Mouse (Mus musculus) heart, embryonic 15.5 days (tissue): Measurements from ENCODE around the gene Adam8. TPM values are rescaled to one million over a fixed set of nuclear protein-coding genes. Genes with fewer than 3 reads are reported as not detected.

Experiments
- ATAC-seq: fragments of 200-750 bp; cut with Nextera tagmentation; replicated peaks from 2 replicates; pipeline ENCODE4 v1.8.0; 2017; ENCODE audit warnings: low read depth, moderate TSS enrichment; ENCODE audit not compliant: insufficient number of reproducible peaks, insufficient read depth, low FRiP score
- H3K27ac ChIP-seq: fragments of 300-500 bp; sonication (generic); 2 replicates; pipeline ENCODE4 v1.5.1; 2015; ENCODE audit warnings: mild to moderate bottlenecking, inconsistent platforms
- H3K27me3 ChIP-seq: fragments of 300-500 bp; sonication (generic); 2 replicates; pipeline ENCODE4 v1.6.1; 2015; ENCODE audit warnings: inconsistent platforms
- H3K36me3 ChIP-seq: fragments of 300-500 bp; sonication (generic); 2 replicates; pipeline ENCODE4 v1.6.1; 2015; ENCODE audit warnings: mild to moderate bottlenecking, inconsistent platforms
- H3K4me1 ChIP-seq: fragments of 300-500 bp; sonication (generic); replicated peaks from 2 replicates; pipeline ENCODE4 v1.6.1; 2015; ENCODE audit warnings: inconsistent platforms
- H3K4me2 ChIP-seq: fragments of 300-500 bp; sonication (generic); 2 replicates; pipeline ENCODE4 v1.6.1; 2015; ENCODE audit warnings: inconsistent platforms, mild to moderate bottlenecking, moderate library complexity
- H3K4me3 ChIP-seq: fragments of 300-500 bp; sonication (generic); 2 replicates; pipeline ENCODE4 v1.5.1; 2015; ENCODE audit warnings: mild to moderate bottlenecking, inconsistent platforms
- H3K9ac ChIP-seq: fragments of 300-500 bp; sonication (generic); 2 replicates; pipeline ENCODE4 v1.6.1; 2015; ENCODE audit warnings: mild to moderate bottlenecking, inconsistent platforms
- H3K9me3 ChIP-seq: fragments of 300-500 bp; sonication (generic); replicated peaks from 2 replicates; pipeline ENCODE4 v1.6.1; 2016; ENCODE audit warnings: inconsistent platforms
- WGBS: fragments of 180-500 bp; shearing (Covaris S2); methylation state at CpG from one replicate; pipeline ENCODE4 v1.1.7; 2015; ENCODE audit warnings: mixed read lengths; 5-methylcytosine and 5-hydroxymethylcytosine counted together
- polyA plus RNA-seq: library from polyadenylated mRNA; unstranded; fragments of >200 nt; fragmentation: Nextera tagmentation; extraction: Ambion mirVana; gene quantifications from 2 replicates; pipeline ENCODE4 v1.2.1, GENCODE M21; 2015

Adam8 gene
- polyA plus RNA-seq, 1 experiment from 2014 or later, result 1.3 TPM

DNA sequence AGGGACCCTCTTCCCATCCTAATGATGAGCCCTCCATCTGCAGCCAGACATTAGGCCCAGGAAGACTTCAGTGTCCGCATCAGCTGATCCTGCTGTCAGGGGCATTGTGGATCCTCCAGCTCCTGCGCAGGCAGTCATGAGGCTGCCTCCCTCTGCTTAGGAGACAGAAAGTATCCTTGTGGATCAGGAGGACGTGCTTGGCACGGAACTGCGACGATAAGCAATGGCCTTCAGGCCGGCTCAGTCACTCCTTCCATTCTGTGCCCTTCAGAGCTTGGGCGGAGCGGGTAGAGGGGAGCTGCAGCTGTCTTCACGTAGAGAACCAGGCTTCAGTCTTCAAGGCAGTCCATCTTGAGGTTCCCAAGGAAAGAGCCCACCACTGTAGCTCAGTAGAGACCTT lies 31.2 kb downstream of the Adam8 start:
- Histone ChIP-seq H3K36me3 (no peaks in the 10 kb centered on the region), H3K4me3 (no peak overlapping the region), H3K4me2 (no peak overlapping the region), H3K27me3 (peaks cover 23% of the 10 kb centered on the region), H3K4me1 (peaks cover 9% of the 10 kb centered on the region), H3K9me3 (no peaks in the 10 kb centered on the region), H3K27ac (no peak overlapping the region), H3K9ac (no peak overlapping the region)
- ATAC-seq, result no peak
- WGBS, result 75% methylated on average over 10 of the region's 10 CpGs

DNA sequence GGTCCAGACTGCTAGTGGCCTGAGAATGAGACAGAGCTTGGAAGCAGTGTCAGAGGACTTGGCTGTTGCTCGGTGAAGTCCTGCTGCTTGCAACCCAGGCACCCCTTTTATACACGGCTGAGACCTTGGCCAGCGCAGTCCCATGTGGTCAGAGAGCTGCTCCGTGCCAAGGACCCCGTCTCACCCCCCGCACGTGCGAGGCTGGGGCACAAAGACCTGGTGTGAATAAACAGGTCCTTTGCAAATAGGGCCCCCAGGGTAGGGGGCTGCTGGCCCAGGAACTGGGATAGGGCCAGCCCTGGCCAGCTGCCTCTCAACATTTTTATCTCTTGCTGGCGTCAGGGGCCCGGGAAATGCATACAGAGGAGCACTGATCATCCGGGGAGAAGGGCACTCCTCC lies 34.4 kb downstream of the Adam8 start:
- peak; percentile 41; the same call in 1 of the 2 replicates for ATAC-seq

DNA sequence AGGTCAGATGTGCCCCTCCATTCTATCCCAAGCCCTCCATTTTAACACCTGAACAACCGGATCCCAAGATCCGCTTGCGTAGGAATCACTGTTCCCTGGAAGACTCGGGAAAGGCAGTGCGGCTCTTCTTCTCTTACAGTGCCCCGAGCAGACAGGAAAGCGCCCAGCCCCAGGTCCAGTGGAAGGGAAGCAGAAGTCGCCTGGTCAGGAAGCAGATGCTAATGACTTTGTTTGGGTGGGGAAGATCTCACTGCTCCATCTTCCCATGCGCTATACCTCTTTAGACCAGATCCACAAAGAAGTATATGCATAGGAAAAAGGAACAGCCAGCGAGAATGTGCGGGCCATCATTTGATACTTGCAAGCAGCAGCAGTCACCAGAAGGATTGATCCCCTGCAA lies 34.9 kb downstream of the Adam8 start:
- peaks cover 9% of the 10 kb centered on the region for H3K4me1 ChIP-seq
- no peak overlapping the region for H3K4me3 ChIP-seq
- no peak overlapping the region for H3K27ac ChIP-seq
- H3K9ac ChIP-seq, result no peak overlapping the region
- H3K4me2 ChIP-seq, result no peak overlapping the region
- WGBS, result 40% methylated on average over 11 of the region's 11 CpGs
- no peak for ATAC-seq
- peaks cover 34% of the 10 kb centered on the region for H3K27me3 ChIP-seq
- H3K36me3 ChIP-seq, result no peaks in the 10 kb centered on the region
- H3K9me3 ChIP-seq, result no peaks in the 10 kb centered on the region

More for the DNA sequence above, 34.4 kb downstream of the Adam8 start:
- Histone ChIP-seq H3K27ac (no peak overlapping the region), H3K27me3 (peaks cover 34% of the 10 kb centered on the region), H3K36me3 (no peaks in the 10 kb centered on the region), H3K9me3 (no peaks in the 10 kb centered on the region), H3K4me2 (no peak overlapping the region), H3K4me1 (peaks cover 9% of the 10 kb centered on the region), H3K9ac (no peak overlapping the region), H3K4me3 (no peak overlapping the region)
- 19% methylated on average over 11 of the region's 11 CpGs for WGBS

DNA sequence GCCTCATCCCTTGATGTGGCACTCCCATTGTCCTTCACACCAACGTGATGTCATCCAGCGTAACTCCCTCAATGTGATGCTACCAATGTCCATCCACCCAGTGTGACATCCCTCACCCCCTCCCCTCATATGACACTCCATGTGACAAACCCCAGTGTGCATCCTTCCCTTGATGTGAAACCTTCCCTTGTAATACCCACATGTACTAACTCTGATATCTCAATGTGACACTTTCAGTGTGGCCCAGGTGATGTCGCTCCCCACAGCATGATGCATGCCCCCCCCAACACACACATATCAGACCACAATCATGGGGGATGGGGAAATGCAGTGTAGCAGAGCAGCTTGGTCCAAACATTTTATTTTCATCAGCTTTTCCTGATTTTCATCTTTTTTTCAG lies 35.7 kb downstream of the Adam8 start:
- H3K9me3 ChIP-seq, result no peaks in the 10 kb centered on the region
- 65% methylated on average over 3 of the region's 3 CpGs for WGBS
- peaks cover 9% of the 10 kb centered on the region for H3K4me1 ChIP-seq
- H3K9ac ChIP-seq, result no peak overlapping the region
- no peaks in the 10 kb centered on the region for H3K36me3 ChIP-seq
- no peak overlapping the region for H3K4me3 ChIP-seq
- ATAC-seq, result no peak
- no peak overlapping the region for H3K4me2 ChIP-seq
- no peak overlapping the region for H3K27ac ChIP-seq
- peaks cover 34% of the 10 kb centered on the region for H3K27me3 ChIP-seq

DNA sequence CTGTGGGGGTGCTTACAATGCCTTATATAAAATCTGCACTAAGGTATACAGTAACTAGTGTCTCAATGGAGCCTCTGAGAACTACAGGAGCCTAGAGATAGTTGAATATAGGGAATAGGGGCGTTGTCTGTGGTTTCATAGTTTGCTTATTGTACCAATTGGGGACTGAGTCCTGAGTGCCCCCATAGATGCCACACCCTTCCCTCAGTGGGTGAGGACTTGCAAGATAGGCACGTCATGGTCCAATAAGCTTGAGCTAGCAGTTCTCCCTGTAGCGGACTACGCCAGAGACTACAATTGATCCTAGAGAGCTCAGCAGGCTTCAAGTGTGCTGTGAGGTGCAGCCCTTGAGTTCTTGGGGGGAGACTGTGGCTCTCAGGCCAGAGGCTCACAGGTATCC lies 36.9 kb downstream of the Adam8 start:
- no peak overlapping the region for H3K4me3 ChIP-seq
- H3K9ac ChIP-seq, result no peak overlapping the region
- no peak for ATAC-seq
- H3K9me3 ChIP-seq, result no peaks in the 10 kb centered on the region
- WGBS, result 92% methylated on average over 4 of the region's 4 CpGs
- no peak overlapping the region for H3K27ac ChIP-seq
- no peaks in the 10 kb centered on the region for H3K36me3 ChIP-seq
- peaks cover 30% of the 10 kb centered on the region for H3K27me3 ChIP-seq
- no peak overlapping the region for H3K4me2 ChIP-seq
- H3K4me1 ChIP-seq, result peaks cover 9% of the 10 kb centered on the region

DNA sequence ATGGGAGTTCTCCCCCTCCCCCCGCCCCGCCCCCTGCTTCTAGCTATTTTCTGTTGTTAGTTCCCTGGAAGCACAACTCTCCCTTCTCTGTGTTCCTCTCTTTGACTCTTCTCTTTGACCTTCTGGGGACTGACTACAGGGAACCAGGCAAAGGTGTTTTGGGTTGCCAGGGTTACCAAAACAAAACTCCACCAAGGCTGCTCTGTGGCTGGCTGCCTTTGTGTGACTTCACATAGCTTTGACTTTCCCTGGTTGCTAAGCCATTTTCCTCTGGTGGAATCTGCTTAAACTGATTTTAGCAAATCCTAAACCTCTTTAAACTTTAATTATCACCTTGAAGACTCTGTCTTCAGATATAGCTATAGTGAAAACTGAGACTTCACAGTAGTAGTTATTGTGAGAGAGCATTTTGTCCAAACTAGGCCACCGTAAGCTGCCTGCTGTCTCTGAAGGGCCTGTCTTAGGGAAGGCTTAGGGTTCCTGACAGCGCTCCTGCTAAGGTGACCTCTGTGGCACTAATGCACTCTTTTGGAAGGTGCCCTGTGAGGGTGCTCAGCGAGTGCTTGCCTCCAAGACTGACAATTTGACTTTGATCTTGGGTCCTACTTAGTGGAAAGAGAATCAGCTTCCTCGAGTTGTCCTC lies 40.2 kb downstream of the Adam8 start:
- H3K27ac ChIP-seq, result no peak overlapping the region
- WGBS, result 63% methylated on average over 6 of the region's 6 CpGs
- peaks cover 3% of the 10 kb centered on the region for H3K4me1 ChIP-seq
- H3K9ac ChIP-seq, result no peak overlapping the region
- H3K9me3 ChIP-seq, result no peaks in the 10 kb centered on the region
- no peak overlapping the region for H3K4me2 ChIP-seq
- ATAC-seq, result no peak
- H3K36me3 ChIP-seq, result no peaks in the 10 kb centered on the region
- H3K4me3 ChIP-seq, result no peak overlapping the region
- peaks cover 42% of the 10 kb centered on the region for H3K27me3 ChIP-seq

DNA sequence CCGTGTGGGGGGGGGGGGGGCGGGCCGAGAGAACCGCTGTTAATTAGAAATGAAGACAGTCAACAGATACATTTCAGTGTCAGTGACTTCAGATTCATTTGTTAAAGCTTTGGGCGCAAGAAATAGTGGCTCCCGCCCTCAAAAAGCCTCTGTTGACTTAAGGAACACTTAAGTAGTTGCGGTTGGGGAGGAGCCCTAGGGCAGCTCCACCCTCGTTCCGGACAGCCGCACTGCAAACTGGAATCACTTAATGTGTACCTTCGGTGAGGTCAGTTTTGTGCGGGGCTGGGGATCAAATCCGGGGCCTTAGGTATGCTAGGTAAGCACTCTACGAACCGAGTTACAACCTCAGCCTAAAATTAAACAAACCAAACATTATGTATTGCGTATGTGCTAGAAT lies 41.3 kb downstream of the Adam8 start:
- Histone ChIP-seq H3K4me2 (peak overlapping the region; percentile 90), H3K27ac (peak overlapping the region; percentile 68), H3K9me3 (no peaks in the 10 kb centered on the region), H3K4me3 (peak overlapping the region; percentile 61), H3K9ac (peak overlapping the region; percentile 57), H3K36me3 (no peaks in the 10 kb centered on the region), H3K27me3 (peaks cover 41% of the 10 kb centered on the region), H3K4me1 (peaks cover 3% of the 10 kb centered on the region)
- no peak for ATAC-seq
- WGBS, result 4% methylated on average over 16 of the region's 16 CpGs

DNA sequence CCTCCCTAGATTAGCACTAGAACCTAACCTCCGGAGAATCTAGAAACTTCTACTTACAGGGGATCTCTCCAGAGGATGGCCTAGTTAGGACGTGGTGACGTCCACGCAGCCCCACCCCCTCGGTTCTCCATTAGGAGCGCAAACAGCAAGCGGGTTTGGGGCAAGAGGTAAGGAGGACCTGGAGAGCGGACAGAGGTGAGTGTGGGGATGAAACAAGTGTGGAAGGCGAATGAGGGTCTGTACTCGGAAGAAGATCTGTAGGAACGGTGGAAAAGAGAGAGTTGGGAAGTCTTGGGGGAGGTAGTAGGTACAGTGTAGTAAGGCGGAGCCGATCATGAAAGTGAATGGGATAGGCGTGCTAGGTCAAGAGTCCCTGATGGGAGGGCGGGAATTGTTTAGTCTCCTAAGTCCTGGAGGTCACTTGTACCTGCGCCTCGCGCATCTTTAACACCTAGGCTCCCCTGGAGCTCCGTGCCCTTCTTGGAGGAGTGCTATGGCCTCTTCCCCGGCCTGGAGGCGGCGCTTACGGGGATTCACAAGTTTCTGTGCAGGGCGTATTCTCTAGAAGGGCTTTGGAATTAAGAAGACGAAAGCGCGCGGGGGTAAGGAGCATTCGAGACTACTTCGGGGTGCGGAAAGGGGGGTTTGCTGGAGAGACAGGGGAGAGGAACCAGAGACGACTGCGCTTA lies 41.9 kb downstream of the Adam8 start:
- peak overlapping the region; percentile 68 for H3K27ac ChIP-seq
- 0% methylated on average over 33 of the region's 33 CpGs for WGBS
- peaks cover 3% of the 10 kb centered on the region for H3K4me1 ChIP-seq
- peak overlapping the region; percentile 90 for H3K4me2 ChIP-seq
- H3K9ac ChIP-seq, result peak overlapping the region; percentile 57
- H3K4me3 ChIP-seq, result peak overlapping the region; percentile 61
- no peaks in the 10 kb centered on the region for H3K9me3 ChIP-seq
- peak; percentile 68 for ATAC-seq
- H3K27me3 ChIP-seq, result peaks cover 41% of the 10 kb centered on the region
- H3K36me3 ChIP-seq, result no peaks in the 10 kb centered on the region

DNA sequence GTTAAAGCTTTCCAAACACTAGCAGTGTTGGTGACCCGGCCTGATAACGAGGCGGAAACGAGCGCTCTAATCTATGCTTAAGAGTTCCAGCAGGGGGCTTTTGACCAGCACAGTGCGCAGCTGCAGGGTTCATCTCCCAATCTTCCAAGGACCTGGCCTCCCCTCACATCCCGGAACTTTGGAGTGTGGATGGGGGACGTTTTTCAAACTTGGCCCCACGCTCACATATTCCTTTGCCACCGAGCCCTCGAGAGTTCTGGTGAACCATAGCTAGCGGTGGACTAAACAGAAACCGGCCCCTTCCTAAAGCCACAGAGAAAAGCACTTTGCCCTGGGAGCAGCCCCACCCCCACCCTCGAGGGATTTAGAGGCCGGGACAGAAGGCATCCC lies 42.5 kb downstream of the Adam8 start:
- Histone ChIP-seq H3K27me3 (peaks cover 42% of the 10 kb centered on the region), H3K4me1 (peaks cover 3% of the 10 kb centered on the region), H3K4me3 (peak overlapping the region; percentile 61), H3K9me3 (no peaks in the 10 kb centered on the region), H3K9ac (peak overlapping the region; percentile 57), H3K4me2 (peak overlapping the region; percentile 90), H3K36me3 (no peaks in the 10 kb centered on the region), H3K27ac (peak overlapping the region; percentile 68; the same call in 1 of the 2 replicates)
- WGBS, result under 1% methylated on average over 15 of the region's 15 CpGs
- ATAC-seq, result peak; percentile 72

DNA sequence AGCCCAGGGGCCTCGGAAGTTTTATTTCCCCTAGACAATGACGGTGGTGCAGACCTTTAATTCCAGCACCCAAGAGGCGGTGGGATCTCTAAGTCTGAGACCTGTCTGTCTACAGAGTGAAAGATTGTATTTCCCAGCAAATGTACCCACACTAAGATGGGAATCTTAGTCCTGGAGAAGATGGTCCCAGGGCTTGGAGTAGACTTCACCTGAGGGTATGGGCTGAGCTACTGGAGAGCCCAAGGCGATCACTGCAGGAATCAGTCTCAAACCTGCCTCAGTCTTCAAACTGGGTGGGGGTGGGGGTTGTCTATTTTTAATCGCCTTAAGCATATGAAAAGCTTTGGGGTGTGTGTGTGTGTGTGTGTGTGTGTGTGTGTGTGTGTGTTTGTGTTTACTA lies 46.3 kb downstream of the Adam8 start:
- Histone ChIP-seq H3K4me1 (peaks cover 15% of the 10 kb centered on the region), H3K27ac (no peak overlapping the region), H3K4me3 (no peak overlapping the region), H3K36me3 (no peaks in the 10 kb centered on the region), H3K4me2 (no peak overlapping the region), H3K9me3 (no peaks in the 10 kb centered on the region), H3K9ac (no peak overlapping the region), H3K27me3 (peaks cover 80% of the 10 kb centered on the region)
- ATAC-seq, result no peak
- 33% methylated on average over 5 of the region's 5 CpGs for WGBS

DNA sequence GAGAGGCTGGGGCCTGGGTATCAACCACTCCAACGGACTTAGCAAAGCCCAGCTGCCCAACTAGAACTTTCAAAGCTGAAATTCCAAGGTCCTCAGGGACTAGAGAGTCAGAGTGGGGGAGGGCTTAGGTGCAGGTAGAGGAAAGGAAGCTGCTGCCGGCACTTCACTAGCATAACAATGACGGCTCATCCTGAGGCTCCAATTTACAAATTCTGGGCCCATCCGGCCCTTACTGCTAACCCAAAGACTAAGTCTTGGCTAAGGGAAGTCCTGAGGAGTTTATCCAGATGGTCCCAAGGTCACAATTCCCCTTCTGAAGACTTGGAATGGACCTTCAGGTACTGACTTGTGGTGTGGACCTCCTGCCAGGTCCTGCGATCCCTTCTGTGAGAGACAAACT lies 46.8 kb downstream of the Adam8 start:
- H3K9ac ChIP-seq, result no peak overlapping the region
- no peak for ATAC-seq
- H3K4me3 ChIP-seq, result no peak overlapping the region
- H3K4me1 ChIP-seq, result peaks cover 15% of the 10 kb centered on the region
- H3K4me2 ChIP-seq, result no peak overlapping the region
- H3K27ac ChIP-seq, result no peak overlapping the region
- no peaks in the 10 kb centered on the region for H3K9me3 ChIP-seq
- no peaks in the 10 kb centered on the region for H3K36me3 ChIP-seq
- 22% methylated on average over 5 of the region's 5 CpGs for WGBS
- peaks cover 86% of the 10 kb centered on the region for H3K27me3 ChIP-seq
